Mouse (Mus musculus): Measurements from ENCODE around the gene Prr29. TPM values are rescaled to one million over a fixed set of nuclear protein-coding genes. Genes with fewer than 3 reads are reported as not detected.

Gene Prr29
- not detected in 2 replicates for polyA plus RNA-seq (2015; fragmentation: Nextera tagmentation; extraction: Ambion mirVana)

- 61% methylated on average over 10 of the region's 10 CpGs for WGBS
These were observed at the start of gene Prr29 for GRCm38 (mm10) chr11:106365366-106365765. Gene Prr29, plus strand, starts transcription at chr11:106365472.

GRCm38 (mm10) chr11:106316416-106316815 lies 48.9 kb upstream of the Prr29 start:
- Histone ChIP-seq H3K9me3 (no peaks in the 10 kb centered on the region), H3K27ac (no peak overlapping the region), H3K9ac (no peak overlapping the region), H3K4me3 (no peak overlapping the region), H3K4me2 (no peak overlapping the region), H3K4me1 (no peaks in the 10 kb centered on the region), H3K36me3 (replicated peaks) (no peaks in the 10 kb centered on the region), H3K27me3 (replicated peaks) (no peaks in the 10 kb centered on the region)
- ATAC-seq (replicated peaks): no peak
- WGBS: 81% methylated on average over 1 of the region's 1 CpGs

More at GRCm38 (mm10) chr11:106365366-106365765, at the start of gene Prr29:
- ATAC-seq (replicated peaks): no peak
- Histone ChIP-seq H3K4me3 (no peak within 1 kb of the TSS), H3K27me3 (replicated peaks) (no peaks in the 10 kb centered on the region), H3K9me3 (no peaks in the 10 kb centered on the region), H3K4me1 (no peaks in the 10 kb centered on the region), H3K9ac (no peak within 1 kb of the TSS), H3K4me2 (no peak within 1 kb of the TSS), H3K36me3 (replicated peaks) (no peaks in the 10 kb centered on the region), H3K27ac (no peak within 1 kb of the TSS)

- H3K36me3 ChIP-seq (replicated peaks): no peaks in the 10 kb centered on the region
- no peaks in the 10 kb centered on the region for H3K9me3 ChIP-seq
- no peak overlapping the region for H3K4me3 ChIP-seq
- no peaks in the 10 kb centered on the region for H3K4me1 ChIP-seq
- no peaks in the 10 kb centered on the region for H3K27me3 ChIP-seq (replicated peaks)
- ATAC-seq (replicated peaks): no peak
- WGBS: 81% methylated on average over 7 of the region's 7 CpGs
- no peak overlapping the region for H3K4me2 ChIP-seq
- H3K27ac ChIP-seq: no peak overlapping the region
- H3K9ac ChIP-seq: no peak overlapping the region
These were observed 47.5 kb upstream of the Prr29 start for GRCm38 (mm10) chr11:106317801-106318200.

DNA sequence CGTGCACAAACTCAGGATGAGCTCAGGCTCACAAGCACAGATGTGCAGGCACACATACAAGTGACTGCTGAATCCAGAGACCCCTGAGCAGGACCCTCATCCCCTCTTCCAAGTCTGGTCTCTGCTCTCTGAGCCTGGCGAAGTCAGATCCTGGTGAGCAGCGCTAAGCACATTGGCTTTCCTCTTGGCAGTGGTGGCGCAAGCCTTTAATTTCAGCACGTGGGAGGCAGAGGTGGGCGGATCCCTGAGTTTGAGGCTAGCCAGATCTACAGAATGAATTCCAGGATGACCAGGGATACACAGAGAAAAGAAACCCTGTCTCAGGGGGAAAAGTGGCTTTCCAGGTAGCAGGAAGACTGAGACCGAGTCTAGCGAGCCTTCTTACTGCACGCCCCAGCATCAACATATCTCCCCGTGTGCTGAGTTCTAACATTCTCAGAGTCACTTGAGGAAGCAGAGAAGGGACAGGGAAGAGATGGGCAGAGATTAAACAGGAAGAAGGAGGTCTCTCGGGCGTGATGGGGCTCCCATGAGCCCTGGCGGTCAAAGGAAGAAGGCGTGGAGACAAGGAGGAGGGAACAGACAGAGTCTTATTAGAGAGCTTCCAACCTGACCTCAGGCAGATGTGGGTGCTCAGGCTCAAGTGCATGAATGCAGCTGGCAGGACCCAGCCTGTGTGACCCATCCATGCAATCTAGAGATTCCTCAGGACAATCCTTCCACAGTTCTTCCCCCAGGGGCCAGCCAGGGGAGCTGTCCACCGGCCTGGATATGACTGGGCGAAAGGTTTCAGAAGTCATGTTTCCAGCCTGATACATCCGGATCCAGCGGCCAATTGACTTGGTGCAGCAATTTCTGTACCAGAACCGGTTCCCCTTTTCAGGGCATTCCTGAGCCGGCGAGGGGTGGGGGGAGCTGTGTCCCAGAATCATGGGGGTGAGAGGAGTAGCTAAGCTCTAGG lies 46.6 kb upstream of the Prr29 start:
- no peaks in the 10 kb centered on the region for H3K4me1 ChIP-seq
- H3K27ac ChIP-seq: no peak overlapping the region
- 78% methylated on average over 21 of the region's 21 CpGs for WGBS
- no peaks in the 10 kb centered on the region for H3K36me3 ChIP-seq (replicated peaks)
- no peaks in the 10 kb centered on the region for H3K9me3 ChIP-seq
- H3K4me2 ChIP-seq: no peak overlapping the region
- no peak overlapping the region for H3K9ac ChIP-seq
- H3K4me3 ChIP-seq: no peak overlapping the region
- no peaks in the 10 kb centered on the region for H3K27me3 ChIP-seq (replicated peaks)
- ATAC-seq (replicated peaks): no peak

DNA sequence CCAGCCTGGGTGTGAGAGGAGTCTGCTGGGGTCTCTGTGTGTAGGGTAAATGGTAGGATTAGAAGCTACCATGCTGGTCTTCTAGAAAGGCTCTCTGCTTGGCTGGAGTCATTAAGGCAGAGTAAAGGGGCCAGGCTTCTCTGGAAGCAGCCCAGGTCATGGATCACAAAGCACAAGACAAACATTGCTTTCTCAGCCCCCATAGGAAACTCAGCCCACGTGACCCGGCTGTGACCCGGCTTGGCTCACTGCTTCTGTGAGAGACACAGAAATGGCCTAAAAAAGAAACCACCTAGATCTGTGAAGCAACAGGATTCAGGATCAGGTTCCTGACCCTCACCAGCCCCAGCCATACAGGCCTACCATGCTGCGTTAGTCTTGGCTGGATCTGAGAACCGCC lies 40.4 kb upstream of the Prr29 start:
- H3K9ac ChIP-seq: no peak overlapping the region
- 48% methylated on average over 5 of the region's 5 CpGs for WGBS
- H3K27ac ChIP-seq: no peak overlapping the region
- H3K4me1 ChIP-seq: no peaks in the 10 kb centered on the region
- no peak overlapping the region for H3K4me3 ChIP-seq
- ATAC-seq (replicated peaks): no peak
- H3K4me2 ChIP-seq: no peak overlapping the region
- no peaks in the 10 kb centered on the region for H3K9me3 ChIP-seq
- H3K36me3 ChIP-seq (replicated peaks): no peaks in the 10 kb centered on the region
- no peaks in the 10 kb centered on the region for H3K27me3 ChIP-seq (replicated peaks)

DNA sequence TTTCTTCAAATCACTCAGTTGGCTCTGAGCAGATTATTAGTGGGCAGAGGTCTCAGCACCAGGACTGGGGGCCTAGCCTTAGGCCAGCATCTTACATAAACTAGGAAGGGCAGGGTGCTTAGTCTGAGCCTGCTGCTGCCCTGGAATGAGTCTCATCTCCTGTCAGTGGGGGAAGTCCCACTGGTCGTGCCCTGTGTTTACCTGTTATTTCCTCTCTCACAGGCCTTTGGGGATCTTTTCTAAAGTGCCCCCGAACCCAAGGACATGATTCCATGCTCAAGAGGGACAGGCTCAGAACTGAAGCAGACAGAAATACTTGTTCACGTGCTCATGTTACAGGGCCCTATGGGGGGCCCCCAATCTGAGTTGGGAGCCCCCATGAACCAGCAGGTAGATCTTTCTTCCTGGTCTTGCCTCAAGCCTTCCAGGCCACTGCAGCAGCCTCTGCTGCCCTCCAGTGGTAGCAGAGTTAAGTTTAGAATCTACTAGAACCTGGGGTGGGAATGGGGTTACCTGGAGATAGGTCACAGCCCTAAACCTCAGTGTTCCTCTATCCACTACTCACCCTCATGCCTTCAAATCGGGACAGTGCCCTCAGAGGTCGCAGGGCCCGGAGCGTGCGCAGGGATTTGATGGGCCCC lies 39.6 kb upstream of the Prr29 start:
- Histone ChIP-seq H3K4me3 (no peak overlapping the region), H3K36me3 (replicated peaks) (no peaks in the 10 kb centered on the region), H3K4me2 (no peak overlapping the region), H3K4me1 (no peaks in the 10 kb centered on the region), H3K9ac (no peak overlapping the region), H3K27ac (no peak overlapping the region), H3K27me3 (replicated peaks) (no peaks in the 10 kb centered on the region), H3K9me3 (no peaks in the 10 kb centered on the region)
- 74% methylated on average over 8 of the region's 8 CpGs for WGBS
- no peak for ATAC-seq (replicated peaks)

GRCm38 (mm10) chr11:106326475-106326874 lies 38.8 kb upstream of the Prr29 start:
- Histone ChIP-seq H3K4me3 (no peak overlapping the region), H3K27ac (no peak overlapping the region), H3K4me2 (no peak overlapping the region), H3K9ac (no peak overlapping the region), H3K27me3 (replicated peaks) (no peaks in the 10 kb centered on the region), H3K36me3 (replicated peaks) (no peaks in the 10 kb centered on the region), H3K9me3 (no peaks in the 10 kb centered on the region), H3K4me1 (no peaks in the 10 kb centered on the region)
- WGBS: 89% methylated on average over 8 of the region's 8 CpGs
- ATAC-seq (replicated peaks): no peak

DNA sequence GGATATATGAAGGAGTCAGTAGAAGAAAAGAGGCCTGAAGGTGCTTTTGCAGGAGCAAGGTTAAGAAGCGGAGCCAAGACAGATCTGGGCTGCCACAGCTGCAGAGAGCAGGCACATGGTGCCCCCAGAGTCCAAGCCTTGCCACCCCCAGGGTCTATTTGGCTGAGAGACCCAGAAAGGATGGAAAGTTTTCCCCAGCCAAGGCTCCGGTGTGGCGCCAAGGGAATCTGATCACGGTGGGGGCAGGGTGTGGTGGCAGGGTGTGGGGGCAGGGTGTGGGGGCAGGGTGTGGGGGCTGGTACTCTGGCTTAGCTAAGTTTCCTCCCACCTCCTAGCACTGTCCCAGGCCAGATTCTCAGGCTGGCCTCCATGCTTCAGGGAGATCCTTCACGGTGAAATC lies 36.8 kb upstream of the Prr29 start:
- no peak overlapping the region for H3K9ac ChIP-seq
- no peak overlapping the region for H3K4me2 ChIP-seq
- no peaks in the 10 kb centered on the region for H3K36me3 ChIP-seq (replicated peaks)
- no peaks in the 10 kb centered on the region for H3K4me1 ChIP-seq
- H3K27me3 ChIP-seq (replicated peaks): no peaks in the 10 kb centered on the region
- H3K9me3 ChIP-seq: no peaks in the 10 kb centered on the region
- H3K27ac ChIP-seq: no peak overlapping the region
- ATAC-seq (replicated peaks): no peak
- no peak overlapping the region for H3K4me3 ChIP-seq
- 76% methylated on average over 5 of the region's 5 CpGs for WGBS

DNA sequence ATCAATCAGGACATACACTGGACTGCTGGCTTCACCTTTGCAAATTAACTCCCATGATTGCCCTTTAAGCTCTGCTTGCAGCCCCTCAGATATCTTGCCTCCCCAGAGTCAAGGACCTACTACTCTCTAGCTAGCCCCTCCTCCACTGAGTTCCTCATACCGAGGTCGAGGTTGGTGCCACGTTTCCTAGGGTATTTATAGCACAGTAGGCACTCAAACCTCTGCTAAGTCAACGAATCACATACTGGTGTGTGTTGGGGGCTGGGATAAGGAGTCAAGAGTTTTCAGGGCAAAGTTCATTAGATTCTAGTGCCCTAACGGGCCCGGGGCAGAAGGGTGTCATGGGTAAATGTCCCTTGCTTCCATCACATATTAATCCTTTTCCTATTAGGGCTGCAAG lies 36.1 kb upstream of the Prr29 start:
- 84% methylated on average over 6 of the region's 6 CpGs for WGBS

DNA sequence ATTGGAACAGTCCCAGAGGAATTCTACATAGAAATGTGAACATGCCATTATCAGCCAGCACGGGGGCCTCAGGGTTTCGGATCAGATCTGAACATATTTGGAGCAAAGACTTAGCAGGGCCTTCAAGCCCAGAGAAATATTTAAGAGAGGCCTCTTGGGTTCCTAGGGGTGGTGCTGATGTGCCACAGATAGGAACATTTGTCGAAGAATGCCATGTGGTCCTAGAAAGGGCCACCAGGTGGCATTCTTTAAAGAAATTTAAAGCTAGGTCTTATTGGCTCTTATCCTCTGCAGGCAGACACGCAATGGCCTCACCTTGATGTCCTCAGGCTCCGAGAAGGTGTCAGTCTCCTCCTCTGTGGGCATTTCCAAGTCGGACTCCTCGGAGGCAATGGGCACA lies 35.6 kb upstream of the Prr29 start:
- ATAC-seq (replicated peaks): no peak
- no peaks in the 10 kb centered on the region for H3K4me1 ChIP-seq
- no peaks in the 10 kb centered on the region for H3K9me3 ChIP-seq
- no peak overlapping the region for H3K9ac ChIP-seq
- H3K36me3 ChIP-seq (replicated peaks): no peaks in the 10 kb centered on the region
- 73% methylated on average over 7 of the region's 7 CpGs for WGBS
- H3K27me3 ChIP-seq (replicated peaks): no peaks in the 10 kb centered on the region
- no peak overlapping the region for H3K4me2 ChIP-seq
- no peak overlapping the region for H3K27ac ChIP-seq
- H3K4me3 ChIP-seq: no peak overlapping the region

More for the DNA sequence above, 36.1 kb upstream of the Prr29 start:
- Histone ChIP-seq H3K4me2 (no peak overlapping the region), H3K36me3 (replicated peaks) (no peaks in the 10 kb centered on the region), H3K27me3 (replicated peaks) (no peaks in the 10 kb centered on the region), H3K4me1 (no peaks in the 10 kb centered on the region), H3K4me3 (no peak overlapping the region), H3K9ac (no peak overlapping the region), H3K27ac (no peak overlapping the region), H3K9me3 (no peaks in the 10 kb centered on the region)
- ATAC-seq (replicated peaks): no peak

DNA sequence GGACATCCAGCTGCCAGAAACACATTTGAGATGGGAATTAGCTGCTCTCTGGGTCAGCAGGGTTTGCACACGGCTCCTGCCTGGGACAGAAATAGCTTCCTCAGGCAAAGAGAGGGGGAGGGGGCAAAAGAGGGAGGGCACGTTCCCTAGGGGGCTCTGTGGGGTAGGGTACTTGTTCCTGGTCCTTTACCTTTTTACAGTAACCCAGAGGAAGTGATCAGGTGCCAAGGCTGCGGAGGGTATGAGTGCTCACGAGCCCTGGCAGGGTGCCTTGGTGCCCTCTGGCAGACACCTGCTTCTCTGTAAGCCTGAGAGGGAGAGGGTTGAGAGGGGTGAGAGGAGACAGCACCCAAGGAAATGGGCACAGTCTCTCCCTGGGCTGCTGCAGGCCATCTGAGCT lies 32.8 kb upstream of the Prr29 start:
- H3K4me2 ChIP-seq: no peak overlapping the region
- no peak overlapping the region for H3K27ac ChIP-seq
- 53% methylated on average over 4 of the region's 4 CpGs for WGBS
- ATAC-seq (replicated peaks): no peak
- H3K9ac ChIP-seq: no peak overlapping the region
- H3K4me3 ChIP-seq: no peak overlapping the region
- no peaks in the 10 kb centered on the region for H3K9me3 ChIP-seq
- H3K27me3 ChIP-seq (replicated peaks): no peaks in the 10 kb centered on the region
- no peaks in the 10 kb centered on the region for H3K4me1 ChIP-seq
- no peaks in the 10 kb centered on the region for H3K36me3 ChIP-seq (replicated peaks)

- ATAC-seq (replicated peaks): no peak
- H3K4me3 ChIP-seq: no peak overlapping the region
- no peaks in the 10 kb centered on the region; the same call in 1 of the 2 replicates for H3K4me1 ChIP-seq
- H3K27ac ChIP-seq: no peak overlapping the region
- no peaks in the 10 kb centered on the region for H3K9me3 ChIP-seq
- 16% methylated on average over 2 of the region's 2 CpGs for WGBS
- no peak overlapping the region for H3K4me2 ChIP-seq
- no peak overlapping the region for H3K9ac ChIP-seq
- H3K27me3 ChIP-seq (replicated peaks): no peaks in the 10 kb centered on the region
- no peaks in the 10 kb centered on the region for H3K36me3 ChIP-seq (replicated peaks)
These were observed 31.2 kb upstream of the Prr29 start for GRCm38 (mm10) chr11:106334066-106334465.

Data from midbrain, embryonic 15.5 days (tissue).